Mouse (Mus musculus) CH12.LX (cell line): ENCODE data around the gene Stox2.

ENCODE experiments used
- BHLHE40 ChIP-seq: IDR thresholded peaks from 2 replicates; pipeline ENCODE4 v1.6.1; 2011; ENCODE audit warnings: mild to moderate bottlenecking, low read depth, low read length, improper control_type of control experiment
- E2F4 ChIP-seq: IDR thresholded peaks from 2 replicates; pipeline ENCODE4 v1.6.1; 2011; ENCODE audit warnings: low read depth, low read length, improper control_type of control experiment; ENCODE audit not compliant: insufficient replicate concordance
- KAT2A ChIP-seq: IDR thresholded peaks from 2 replicates; pipeline ENCODE4 v1.6.1; 2012; ENCODE audit warnings: low read length, improper control_type of control experiment, inconsistent platforms; ENCODE audit not compliant: insufficient replicate concordance
- UBTF ChIP-seq: IDR thresholded peaks from 2 replicates; pipeline ENCODE4 v1.6.1; 2012; ENCODE audit warnings: low read depth, mild to moderate bottlenecking, inconsistent platforms, low read length, improper control_type of control experiment, moderate library complexity

GRCm38 (mm10) chr8:47212124-47212523 lies 234.0 kb downstream of the Stox2 start:
- TF ChIP-seq BHLHE40 (no peak), UBTF (no peak), KAT2A (no peak), E2F4 (no peak)
